Mouse (Mus musculus): ENCODE data around the gene H2-Q1.

DNA sequence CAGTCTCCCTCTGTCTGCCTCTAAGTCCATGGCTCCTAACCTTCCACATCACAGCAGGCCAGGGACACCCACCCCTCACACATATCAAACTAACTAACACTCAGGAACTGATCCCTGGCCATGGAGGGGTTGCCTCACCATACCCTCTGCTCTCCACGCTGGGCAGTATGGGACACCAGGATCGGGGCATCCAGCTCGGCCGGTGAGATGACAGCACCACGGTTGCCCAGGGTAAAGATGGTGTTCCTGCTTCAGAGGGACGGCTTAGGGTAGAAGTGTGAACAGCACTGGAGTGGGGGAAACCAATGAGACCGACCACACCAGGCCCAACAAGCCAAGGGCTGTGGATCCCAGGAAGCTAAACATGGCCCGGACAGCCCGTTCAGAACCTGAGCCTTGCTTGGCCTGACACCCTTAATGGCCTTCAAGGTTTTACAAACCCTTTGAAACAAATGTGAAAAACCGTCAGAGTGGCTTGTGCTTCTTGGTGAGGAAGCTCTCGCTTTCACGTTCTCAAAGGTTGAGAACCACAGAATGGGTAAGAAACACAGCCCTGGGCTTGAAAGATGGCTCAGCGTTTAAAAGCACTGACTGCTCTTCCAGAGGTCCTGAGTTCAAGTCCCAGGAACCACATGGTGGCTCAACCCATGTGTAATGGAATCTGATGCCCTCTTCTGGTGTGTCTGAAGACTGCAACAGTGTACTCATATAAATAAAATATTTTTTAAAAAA is 41.1 kb upstream of the H2-Q1 start:
- TF ChIP-seq CTCF (IDR thresholded peaks at IDR 0.05) (no peak), EP300 (IDR thresholded peaks at IDR 0.05) (no peak)

Measured in lung, postnatal 0 days (tissue).